Mouse (Mus musculus): ENCODE measurements around the gene Metrn. TPM values are rescaled to one million over a fixed set of nuclear protein-coding genes. Genes with fewer than 3 reads are reported as not detected.

The Metrn gene
- polyA plus RNA-seq, 1 experiment, result 74.8 TPM

DNA sequence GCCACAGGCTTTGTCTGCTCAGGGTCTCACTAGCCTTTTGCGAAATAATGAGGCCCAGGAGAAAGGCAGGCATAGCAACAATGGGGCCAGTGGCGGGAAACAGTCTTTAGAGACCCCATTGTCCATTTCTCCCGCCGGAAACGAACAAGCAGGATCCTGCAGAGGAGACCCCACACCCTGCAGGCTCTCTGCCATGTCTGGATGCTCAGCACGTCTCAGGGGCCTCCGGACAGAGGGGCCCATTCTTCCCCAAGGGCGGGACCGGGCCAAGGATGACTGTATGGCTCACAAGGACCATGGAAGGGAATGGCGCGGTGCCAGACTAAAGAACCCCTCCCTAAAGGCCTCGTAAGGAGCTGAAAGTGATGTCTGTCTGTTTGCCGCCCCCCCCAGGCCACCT is 2.7 kb downstream of the Metrn start:
- peaks cover 7% of the 10 kb centered on the region for H3K4me1 ChIP-seq (ENCODE audit: control insufficient read depth, insufficient read depth, low read length)

DNA sequence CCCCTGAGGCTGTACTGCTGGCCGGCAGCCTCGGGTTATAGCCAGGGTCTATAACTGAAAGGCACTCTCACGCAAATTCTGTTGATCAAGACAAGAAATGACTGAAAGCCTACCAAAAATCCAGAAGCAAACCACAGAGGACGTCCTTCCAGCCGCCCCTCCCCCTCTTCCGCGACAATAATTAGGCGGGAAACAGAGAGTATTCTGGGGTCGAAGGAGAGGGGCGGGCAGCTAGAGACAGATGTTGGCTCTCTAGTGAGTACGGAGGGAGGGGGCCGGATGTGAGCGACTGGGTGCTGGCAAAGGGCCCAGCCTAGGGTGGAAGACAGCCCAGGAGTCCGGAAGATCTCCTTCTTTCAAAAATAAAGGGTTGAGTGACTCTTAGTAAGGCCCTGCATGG is 4.3 kb downstream of the Metrn start, which contains the start of gene Fam173a:
Gene Fam173a (minus strand): TSS at position 287 of the 400 bp plus-strand sequence.
- Histone ChIP-seq H3K4me1 (ENCODE audit: control insufficient read depth, insufficient read depth, low read length) (peaks cover 7% of the 10 kb centered on the region), H3K27ac (ENCODE audit: control insufficient read depth, insufficient read depth, low read depth, low read length, poor library complexity) (peak within 1 kb of the TSS; percentile 92), H3K4me3 (replicated peaks; ENCODE audit: control insufficient read depth, low read depth, low read length) (peak within 1 kb of the TSS; percentile 87)
- 1% methylated on average over 14 of the region's 14 CpGs for WGBS
- TF ChIP-seq CTCF (IDR thresholded peaks at IDR 0.05; ENCODE audit: control insufficient read depth, insufficient read depth, low read length) (no peak), POLR2A (IDR thresholded peaks at IDR 0.05; ENCODE audit: borderline replicate concordance, control insufficient read depth, low read depth, low read length) (0 out of 2 replicates have a peak, but pooled peaks have one; percentile 40)

More for the DNA sequence above, 2.7 kb downstream of the Metrn start:
- no peak overlapping the region for H3K27ac ChIP-seq (ENCODE audit: control insufficient read depth, insufficient read depth, low read depth, low read length, poor library complexity)
- TF ChIP-seq POLR2A (IDR thresholded peaks at IDR 0.05; ENCODE audit: borderline replicate concordance, control insufficient read depth, low read depth, low read length), result no peak
- TF ChIP-seq CTCF (IDR thresholded peaks at IDR 0.05; ENCODE audit: control insufficient read depth, insufficient read depth, low read length), result no peak
- no peak overlapping the region for H3K4me3 ChIP-seq (replicated peaks; ENCODE audit: control insufficient read depth, low read depth, low read length)
- WGBS, result 87% methylated on average over 13 of the region's 13 CpGs

- H3K4me1 ChIP-seq (ENCODE audit: control insufficient read depth, insufficient read depth, low read length), result peaks cover 7% of the 10 kb centered on the region
- TF ChIP-seq POLR2A (IDR thresholded peaks at IDR 0.05; ENCODE audit: borderline replicate concordance, control insufficient read depth, low read depth, low read length) (peak; percentile 78; the same call in 1 of the 2 replicates), CTCF (IDR thresholded peaks at IDR 0.05; ENCODE audit: control insufficient read depth, insufficient read depth, low read length) (no peak)
- WGBS, result under 1% methylated on average over 45 of the region's 45 CpGs
Measured at GRCm38 (mm10) chr17:25791843-25792527, 5.0 kb downstream of the Metrn start.

GRCm38 (mm10) chr17:25791320-25791842 is 5.6 kb downstream of the Metrn start:
- WGBS, result 26% methylated on average over 19 of the region's 19 CpGs
- peaks cover 7% of the 10 kb centered on the region for H3K4me1 ChIP-seq (ENCODE audit: control insufficient read depth, insufficient read depth, low read length)
- H3K27ac ChIP-seq (ENCODE audit: control insufficient read depth, insufficient read depth, low read depth, low read length, poor library complexity), result no peak overlapping the region
- TF ChIP-seq CTCF (IDR thresholded peaks at IDR 0.05; ENCODE audit: control insufficient read depth, insufficient read depth, low read length), result no peak
- no peak for TF ChIP-seq POLR2A (IDR thresholded peaks at IDR 0.05; ENCODE audit: borderline replicate concordance, control insufficient read depth, low read depth, low read length)
- peak overlapping the region; percentile 87 for H3K4me3 ChIP-seq (replicated peaks; ENCODE audit: control insufficient read depth, low read depth, low read length)

More at GRCm38 (mm10) chr17:25791843-25792527, 5.0 kb downstream of the Metrn start:
- Histone ChIP-seq H3K4me3 (replicated peaks; ENCODE audit: control insufficient read depth, low read depth, low read length) (peak overlapping the region; percentile 87), H3K27ac (ENCODE audit: control insufficient read depth, insufficient read depth, low read depth, low read length, poor library complexity) (peak overlapping the region; percentile 92)

GRCm38 (mm10) chr17:25786781-25787504 is 10.0 kb downstream of the Metrn start:
- Histone ChIP-seq H3K4me1 (ENCODE audit: control insufficient read depth, insufficient read depth, low read length) (peaks cover 3% of the 10 kb centered on the region), H3K27ac (ENCODE audit: control insufficient read depth, insufficient read depth, low read depth, low read length, poor library complexity) (no peak overlapping the region), H3K4me3 (replicated peaks; ENCODE audit: control insufficient read depth, low read depth, low read length) (no peak overlapping the region)
- WGBS, result 94% methylated on average over 9 of the region's 9 CpGs
- TF ChIP-seq POLR2A (IDR thresholded peaks at IDR 0.05; ENCODE audit: borderline replicate concordance, control insufficient read depth, low read depth, low read length), result no peak
- TF ChIP-seq CTCF (IDR thresholded peaks at IDR 0.05; ENCODE audit: control insufficient read depth, insufficient read depth, low read length), result no peak

DNA sequence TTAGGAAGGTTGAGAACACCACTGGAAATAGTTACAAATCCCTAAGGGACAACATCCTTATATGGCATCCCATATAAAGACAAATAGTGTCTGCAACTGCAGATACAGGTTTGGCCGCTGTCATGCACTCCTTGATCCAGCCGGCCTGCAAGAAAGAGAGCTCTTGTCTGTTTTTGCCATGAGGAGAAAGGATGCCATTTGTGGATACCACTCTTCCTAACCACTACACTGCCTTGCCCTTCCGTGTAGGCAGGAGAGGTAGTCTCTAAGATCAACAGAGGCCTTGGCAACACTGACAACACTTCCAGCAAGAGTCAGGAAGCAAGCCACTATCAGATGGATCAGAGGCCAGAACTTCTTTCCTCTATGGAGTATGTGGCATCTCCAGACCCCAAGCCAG is 10.7 kb downstream of the Metrn start, which contains the start of gene Ccdc78:
Gene Ccdc78 (plus strand): TSS at position 301 of the 400 bp plus-strand sequence.
- peaks cover 2% of the 10 kb centered on the region for H3K4me1 ChIP-seq (ENCODE audit: control insufficient read depth, insufficient read depth, low read length)
- peak within 1 kb of the TSS; percentile 76 for H3K27ac ChIP-seq (ENCODE audit: control insufficient read depth, insufficient read depth, low read depth, low read length, poor library complexity)
- peak within 1 kb of the TSS; percentile 94 for H3K4me3 ChIP-seq (replicated peaks; ENCODE audit: control insufficient read depth, low read depth, low read length)
- 83% methylated on average over 3 of the region's 3 CpGs for WGBS
- no peak for TF ChIP-seq POLR2A (IDR thresholded peaks at IDR 0.05; ENCODE audit: borderline replicate concordance, control insufficient read depth, low read depth, low read length)
- no peak for TF ChIP-seq CTCF (IDR thresholded peaks at IDR 0.05; ENCODE audit: control insufficient read depth, insufficient read depth, low read length)

DNA sequence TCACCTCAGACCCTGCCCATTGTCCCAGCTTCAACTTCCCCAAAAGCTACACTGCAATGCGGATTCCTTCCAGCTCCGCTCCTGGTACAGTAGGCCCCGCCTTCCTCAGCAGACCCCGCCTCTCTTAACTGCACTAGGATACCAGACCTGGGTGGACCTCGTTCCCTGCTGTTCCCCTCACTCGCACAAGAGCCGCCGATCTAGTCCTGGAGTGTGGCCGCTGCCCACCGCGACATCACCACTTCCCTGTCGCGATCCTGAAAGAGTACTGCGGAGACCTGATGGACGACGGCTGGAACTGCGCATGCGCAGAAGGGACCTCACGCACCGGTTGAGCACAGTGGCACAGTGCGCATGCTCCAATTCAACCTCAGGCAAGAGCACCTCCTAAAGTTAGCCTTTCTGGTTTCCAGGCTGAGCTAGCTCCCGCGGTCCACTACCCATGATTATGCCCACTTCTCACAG is 11.6 kb downstream of the Metrn start, which contains the start of gene Haghl:
Gene Haghl (minus strand): TSS at position 393 of the 465 bp plus-strand sequence.
- peak within 1 kb of the TSS; percentile 76 for H3K27ac ChIP-seq (ENCODE audit: control insufficient read depth, insufficient read depth, low read depth, low read length, poor library complexity)
- under 1% methylated on average over 23 of the region's 23 CpGs for WGBS
- 0 out of 2 replicates have a peak, but pooled peaks have one; percentile 7 for TF ChIP-seq CTCF (IDR thresholded peaks at IDR 0.05; ENCODE audit: control insufficient read depth, insufficient read depth, low read length)
- peak; percentile 77; the same call in 1 of the 2 replicates for TF ChIP-seq POLR2A (IDR thresholded peaks at IDR 0.05; ENCODE audit: borderline replicate concordance, control insufficient read depth, low read depth, low read length)

More for the DNA sequence above, 11.6 kb downstream of the Metrn start, which contains the start of gene Haghl:
- Histone ChIP-seq H3K4me3 (replicated peaks; ENCODE audit: control insufficient read depth, low read depth, low read length) (peak within 1 kb of the TSS; percentile 94), H3K4me1 (ENCODE audit: control insufficient read depth, insufficient read depth, low read length) (peaks cover 2% of the 10 kb centered on the region)

Measured in bone marrow, adult 2 months (tissue).